Mouse (Mus musculus) activated CD4-positive, CD25-positive, alpha-beta regulatory T cell, adult 4 months (primary cell): ENCODE data around the gene Apoh. TPM values are rescaled to one million over a fixed set of nuclear protein-coding genes. Genes with fewer than 3 reads are reported as not detected.

Experiments used
- ATAC-seq: one replicate; pipeline ENCODE4 v1.8.0; 2017
- polyA plus RNA-seq, 2 experiments: library from polyadenylated mRNA; unstranded; fragments of 100-300 nt; shearing (Covaris generic); gene quantifications; one replicate each; pipeline ENCODE4 v1.2.1; 2017

Gene Apoh
- polyA plus RNA-seq, 2 experiments from 2014 or later: not detected

- ATAC-seq: no peak
Measured at GRCm38 (mm10) chr11:108333583-108334379, 9.4 kb upstream of the Apoh start.

DNA sequence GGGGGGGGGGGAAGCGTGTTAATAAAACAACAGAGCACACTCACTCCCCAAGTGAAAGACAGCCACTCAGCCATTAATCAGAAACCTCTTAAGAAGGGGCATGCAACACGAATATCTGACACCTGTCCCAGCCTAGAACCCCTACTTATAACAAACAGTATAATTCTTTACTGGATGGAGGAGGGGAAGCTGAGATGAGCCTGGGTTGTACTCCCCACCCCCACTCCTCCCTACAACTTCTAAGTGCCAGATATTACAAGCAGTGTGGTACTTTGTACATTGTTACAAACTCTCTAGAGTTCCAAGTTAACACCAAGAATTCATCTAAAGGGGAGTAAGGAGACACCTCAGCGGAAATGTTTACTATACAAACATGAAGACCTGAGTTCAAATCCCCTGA lies 8.5 kb upstream of the Apoh start:
- ATAC-seq: no peak

DNA sequence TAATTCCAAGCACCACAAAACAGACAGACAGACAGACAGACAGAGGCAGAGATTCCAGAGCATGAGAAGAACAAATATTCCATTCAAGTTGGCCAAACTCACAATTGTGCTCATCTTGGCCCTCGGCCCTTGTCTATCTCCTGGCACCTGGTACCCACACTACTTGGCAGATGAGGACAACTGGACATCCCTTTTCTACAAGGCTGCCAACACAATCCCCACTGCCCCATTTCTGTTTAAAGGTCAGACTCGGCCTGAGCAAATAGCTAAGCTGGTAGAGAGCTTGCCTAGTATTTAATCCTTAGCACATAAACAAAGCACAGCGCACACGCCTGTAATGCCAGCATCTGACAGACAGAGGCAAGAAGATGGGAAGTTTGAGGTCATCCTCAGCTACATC lies 7.6 kb upstream of the Apoh start:
- ATAC-seq: no peak

- ATAC-seq: no peak
Measured at GRCm38 (mm10) chr11:108336445-108336844, 6.7 kb upstream of the Apoh start.

DNA sequence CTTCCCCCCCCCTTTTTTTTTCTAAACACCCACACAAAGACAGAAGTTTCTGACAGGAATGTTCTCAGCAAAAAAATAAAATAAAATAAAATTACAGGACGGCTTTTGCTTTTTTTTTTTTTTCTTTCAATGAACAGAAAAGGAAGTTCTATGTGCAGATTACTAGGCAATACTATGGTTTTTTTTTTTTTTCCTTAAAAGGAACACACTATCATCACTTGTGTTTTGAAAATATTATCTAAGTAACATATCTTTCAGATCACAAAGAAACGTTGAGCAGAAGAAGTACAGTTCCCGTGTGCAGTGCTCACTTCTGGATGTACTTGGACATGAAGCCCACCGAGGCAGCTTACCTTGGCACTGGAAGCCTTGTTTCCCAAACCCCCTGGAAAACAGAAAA lies 2.9 kb upstream of the Apoh start:
- no peak for ATAC-seq

GRCm38 (mm10) chr11:108341783-108342182 lies 1.4 kb upstream of the Apoh start:
- peak; percentile 34 for ATAC-seq

- peak; percentile 71 for ATAC-seq
Measured at GRCm38 (mm10) chr11:108343789-108344462, 772 bp downstream of the Apoh start, which contains the start of gene Prkca. Gene Prkca (minus strand): TSS chr11:108343928.

GRCm38 (mm10) chr11:108344759-108345158 lies 1.6 kb downstream of the Apoh start:
- ATAC-seq: no peak

GRCm38 (mm10) chr11:108345321-108345720 lies 2.2 kb downstream of the Apoh start:
- no peak for ATAC-seq

DNA sequence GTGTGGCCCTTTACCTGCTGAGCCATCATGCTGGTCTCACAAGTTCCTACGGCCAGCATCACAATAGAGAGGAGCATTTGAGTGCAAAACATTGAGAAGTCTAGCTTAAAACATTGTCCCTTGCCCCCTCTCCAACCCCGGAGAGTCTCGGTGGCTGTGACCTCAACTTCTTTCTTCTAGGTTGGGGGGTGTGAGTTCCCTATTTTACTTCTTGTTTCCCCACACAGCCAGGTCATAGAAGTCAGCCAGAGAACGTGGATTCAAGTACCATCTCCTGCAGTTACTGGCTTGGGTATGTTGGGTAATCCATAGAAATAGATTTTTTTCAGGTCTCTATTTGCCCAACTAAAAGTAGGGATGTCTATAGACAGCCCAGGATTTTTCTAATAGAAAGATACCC lies 7.6 kb downstream of the Apoh start:
- ATAC-seq: no peak

DNA sequence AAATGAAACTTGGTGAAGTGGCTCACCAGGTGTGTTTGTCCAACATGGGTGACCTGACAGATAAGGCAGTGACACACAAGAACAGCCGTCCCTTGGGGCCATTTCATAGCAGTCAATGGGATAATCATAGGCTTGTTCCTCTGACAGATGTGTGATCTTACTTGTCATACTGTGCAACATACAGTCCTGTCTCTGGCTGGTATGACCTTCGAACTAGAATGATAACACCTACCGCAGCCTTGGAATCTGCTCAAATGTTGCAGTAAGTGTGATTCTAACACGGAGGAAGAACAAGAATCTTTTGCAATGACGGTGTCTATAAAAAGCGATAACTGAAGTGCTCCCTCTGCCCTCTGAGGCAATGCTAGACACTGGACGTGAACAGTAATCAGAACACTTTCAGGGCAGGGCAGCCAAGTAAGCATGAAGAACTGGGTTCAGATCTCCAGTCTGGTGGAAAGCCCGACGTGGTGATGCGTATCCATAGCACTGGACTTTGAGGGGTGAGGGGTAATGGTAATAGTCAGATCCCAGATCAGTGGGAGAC lies 9.8 kb downstream of the Apoh start:
- no peak for ATAC-seq

DNA sequence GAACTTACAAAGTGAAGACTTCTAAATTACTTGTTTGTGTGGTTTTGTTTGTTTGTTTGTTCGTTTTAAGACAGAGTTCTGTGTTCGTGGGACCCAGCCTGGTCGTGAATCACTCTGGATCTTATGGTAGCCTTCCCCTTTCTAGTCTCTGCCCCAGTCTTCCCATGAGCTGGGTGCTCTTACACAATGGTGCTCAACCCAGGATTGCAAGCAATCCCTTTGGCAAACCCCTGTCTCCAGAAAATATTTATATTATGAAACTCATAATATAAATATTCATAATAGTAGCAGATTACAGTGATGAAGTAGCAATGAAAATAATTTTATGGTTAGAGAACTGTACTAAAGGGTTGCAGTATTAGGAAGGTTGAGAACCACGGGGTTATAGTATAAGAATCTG lies 12.9 kb downstream of the Apoh start:
- ATAC-seq: no peak

DNA sequence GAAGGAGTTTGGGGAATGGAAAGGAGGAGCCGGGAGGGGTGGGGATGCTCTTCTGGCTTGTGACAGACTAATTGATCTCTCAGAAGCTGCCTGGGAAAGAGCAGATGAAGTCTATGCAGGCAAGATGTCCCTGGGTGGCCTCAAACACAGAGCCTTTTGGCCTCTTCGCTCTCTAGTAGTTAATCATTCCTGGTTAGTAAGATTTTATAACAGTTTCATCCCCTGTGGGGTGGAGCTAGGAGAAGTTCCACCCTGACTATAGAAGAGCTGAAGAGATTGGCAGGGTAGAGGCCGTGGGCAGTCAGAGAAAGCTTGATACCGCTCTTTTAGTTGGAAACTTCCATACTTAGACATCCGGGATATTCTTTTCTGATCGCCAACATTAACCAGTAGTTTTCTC lies 15.8 kb downstream of the Apoh start:
- no peak for ATAC-seq

- ATAC-seq: no peak
Measured at GRCm38 (mm10) chr11:108360983-108361382, 17.8 kb downstream of the Apoh start.

- ATAC-seq: no peak
Measured at GRCm38 (mm10) chr11:108362965-108363364, 19.8 kb downstream of the Apoh start.

DNA sequence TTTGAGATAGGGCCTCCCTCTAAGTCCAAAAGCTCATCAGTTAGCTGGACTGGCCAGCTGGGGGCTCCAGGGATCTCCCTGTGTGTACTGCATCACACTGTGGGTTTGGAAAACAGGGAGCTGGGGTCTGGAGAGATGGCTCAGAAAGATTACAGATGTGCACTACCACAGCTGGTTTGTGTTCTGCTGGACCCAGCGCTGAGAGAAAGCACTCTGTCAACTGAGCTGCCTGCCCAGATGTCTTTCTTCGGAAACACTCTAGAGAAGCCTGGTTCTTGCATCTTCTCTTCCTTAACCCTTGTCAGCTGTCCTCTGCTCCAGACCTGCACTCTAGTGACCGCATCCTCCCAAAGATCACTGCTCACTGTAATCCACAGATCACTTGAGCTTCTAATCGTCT lies 20.8 kb downstream of the Apoh start:
- no peak for ATAC-seq

DNA sequence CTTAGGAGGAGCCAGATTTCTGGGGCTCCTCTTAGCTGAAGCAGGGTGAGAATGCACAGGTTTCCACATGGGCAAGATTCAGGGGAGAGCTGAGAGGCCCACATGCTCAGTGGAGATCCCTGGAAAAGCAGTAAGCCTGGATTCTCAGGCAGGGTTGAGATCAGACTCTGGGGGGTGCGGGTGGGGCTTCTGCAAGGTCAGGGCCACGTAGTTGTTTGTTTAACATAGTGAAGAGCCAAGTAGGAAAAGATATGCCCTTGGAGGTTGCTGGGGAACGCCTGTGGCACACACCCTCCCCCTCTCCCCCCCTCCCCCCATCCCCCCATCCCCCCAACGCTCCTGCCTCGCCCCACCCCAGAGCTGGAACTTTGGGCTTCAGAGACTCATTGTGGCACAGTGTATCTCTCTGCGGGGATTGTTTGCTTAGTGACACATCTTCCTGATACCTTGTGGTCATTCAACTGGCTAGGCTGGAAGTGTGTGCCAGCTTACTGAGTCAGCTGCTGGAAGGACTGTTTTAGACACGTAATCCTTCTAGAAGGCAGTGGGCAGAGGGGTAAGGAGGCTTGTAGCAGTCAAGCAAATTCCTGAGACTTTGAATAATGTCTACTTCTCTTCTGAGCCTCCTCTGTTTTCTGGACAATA lies 21.9 kb downstream of the Apoh start:
- ATAC-seq: no peak

DNA sequence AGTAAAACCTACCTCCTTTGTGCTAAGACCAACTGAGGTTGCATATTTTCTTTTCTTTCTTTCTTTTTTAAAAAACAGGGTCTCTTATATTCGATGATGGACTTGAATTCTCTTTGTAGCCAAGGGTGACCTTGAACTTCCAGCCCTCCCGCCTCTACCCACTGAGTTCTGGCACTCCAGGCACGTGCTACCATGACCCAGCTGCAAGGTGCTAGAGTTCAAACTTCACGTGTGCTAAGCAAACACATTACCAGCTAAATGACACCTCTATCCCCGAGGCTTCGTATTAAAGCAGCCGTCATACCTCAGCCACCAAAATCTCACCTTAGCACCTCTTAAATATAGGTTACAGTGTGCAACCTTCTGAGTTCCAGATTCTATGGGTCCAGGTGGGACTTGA lies 22.4 kb downstream of the Apoh start:
- no peak for ATAC-seq

DNA sequence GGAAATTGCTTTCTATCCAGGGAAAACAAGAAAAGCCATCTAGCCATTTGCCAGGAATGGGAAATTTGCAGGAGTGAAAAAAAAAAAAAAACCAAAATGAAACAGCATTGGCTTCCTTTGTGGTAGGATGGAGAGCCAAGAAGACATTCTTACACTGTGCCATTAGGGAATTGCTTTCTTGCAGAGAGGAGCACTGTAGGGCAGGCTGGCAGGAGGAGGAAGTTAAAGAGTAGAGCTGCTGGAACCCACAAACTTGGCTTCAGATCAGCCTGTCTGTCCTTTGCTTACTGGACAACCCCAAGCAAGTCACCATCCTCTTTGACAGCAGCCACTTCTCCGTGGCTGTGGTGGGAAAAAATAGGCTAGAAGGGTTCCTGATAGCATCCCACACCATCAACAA lies 23.9 kb downstream of the Apoh start:
- ATAC-seq: no peak

DNA sequence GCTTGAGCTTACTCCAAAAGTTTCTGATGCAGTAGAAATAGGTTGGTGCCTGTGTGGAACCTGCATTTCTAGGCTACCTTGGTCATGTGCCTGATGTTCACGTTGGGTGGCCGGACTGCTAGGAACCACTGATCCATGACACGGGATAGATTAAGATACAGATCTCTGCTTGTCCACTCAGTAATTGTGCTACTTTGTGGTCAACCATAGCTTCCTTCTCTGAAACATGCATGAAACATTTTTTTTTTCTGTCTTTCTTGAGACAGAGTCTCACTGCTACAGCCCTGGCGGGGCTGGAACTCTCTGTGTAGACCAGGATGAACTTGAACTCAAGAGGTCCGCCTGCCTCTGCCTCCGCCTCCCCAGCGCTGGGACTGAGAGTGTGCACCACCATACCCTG lies 33.7 kb downstream of the Apoh start:
- ATAC-seq: no peak

GRCm38 (mm10) chr11:108377680-108378362 lies 34.7 kb downstream of the Apoh start:
- peak; percentile 82 for ATAC-seq

DNA sequence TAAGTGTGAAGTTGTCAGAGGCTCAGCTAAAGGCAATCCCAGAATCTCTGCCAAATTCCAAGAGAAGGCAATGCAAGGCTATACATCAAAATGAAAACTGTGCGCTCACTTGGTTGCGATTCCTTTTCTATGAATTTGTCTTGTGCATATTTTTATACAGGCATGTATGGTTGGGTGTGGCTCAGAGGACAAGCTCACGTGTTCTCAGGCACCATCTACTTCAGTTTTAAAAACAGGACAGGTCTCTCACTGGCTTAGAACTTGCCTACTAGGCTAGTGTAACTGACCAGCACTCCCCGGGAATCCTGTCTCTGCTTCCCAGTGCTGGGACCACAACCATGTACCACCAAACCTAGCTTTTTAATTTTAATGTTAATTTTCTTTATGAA lies 35.2 kb downstream of the Apoh start:
- ATAC-seq: no peak

DNA sequence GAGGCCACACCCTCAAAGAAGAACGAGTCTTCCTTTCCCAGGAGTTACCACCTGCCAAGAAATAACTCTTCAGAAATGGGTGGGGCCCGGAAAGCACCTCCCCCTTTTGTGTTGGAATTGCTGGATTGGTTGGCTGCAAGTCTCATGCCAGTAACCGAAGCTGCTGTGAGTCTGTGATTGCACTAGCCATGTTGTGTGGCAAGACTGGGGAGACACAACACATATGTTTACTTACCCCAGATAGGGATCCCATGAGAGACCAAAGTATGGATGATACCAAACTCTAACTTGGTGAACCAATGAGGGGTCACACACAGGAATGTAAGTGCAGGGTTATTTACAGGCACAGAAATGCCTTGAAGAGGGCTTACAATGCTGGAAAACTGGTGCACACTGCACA lies 39.5 kb downstream of the Apoh start:
- no peak for ATAC-seq
